Mouse (Mus musculus) liver, embryonic 13.5 days (tissue): ENCODE measurements at regions not wholly inside any gene's neighbourhood (a gene's known extent, or its start where the extent isn't known, plus 50 kb on each side); places are given as distances from the start of the nearest gene placed in this dataset.
"Not testable (repeated sequence)": the region's sequence is repeated elsewhere in the genome, so short reads cannot be mapped to it uniquely, and the experiment has no call there.

ENCODE experiments used
- ATAC-seq: fragments of 200-750 bp; cut with Nextera tagmentation; 2 replicates; pipeline ENCODE4 v1.8.0; 2017; ENCODE audit warnings: low read depth, mild to moderate bottlenecking, moderate number of reproducible peaks, moderate library complexity
- DNase-seq: peaks from one replicate; pipeline ENCODE4 v3.0.0; 2022
- H3K27ac ChIP-seq: fragments of 300-500 bp; sonication (generic); 2 replicates; pipeline ENCODE4 v1.5.1; 2015; ENCODE audit warnings: moderate library complexity, mild to moderate bottlenecking, inconsistent platforms
- H3K27me3 ChIP-seq: fragments of 300-500 bp; sonication (generic); 2 replicates; pipeline ENCODE4 v1.6.1; 2015; ENCODE audit warnings: mild to moderate bottlenecking, inconsistent platforms
- H3K36me3 ChIP-seq: fragments of 300-500 bp; sonication (generic); 2 replicates; pipeline ENCODE4 v1.6.1; 2015; ENCODE audit warnings: mild to moderate bottlenecking, inconsistent platforms
- H3K4me1 ChIP-seq: fragments of 300-500 bp; sonication (generic); replicated peaks from 2 replicates; pipeline ENCODE4 v1.6.1; 2015; ENCODE audit warnings: inconsistent platforms
- H3K4me2 ChIP-seq: fragments of 300-500 bp; sonication (generic); 2 replicates; pipeline ENCODE4 v1.6.1; 2015; ENCODE audit warnings: inconsistent platforms, mild to moderate bottlenecking, moderate library complexity
- H3K4me3 ChIP-seq: fragments of 300-500 bp; sonication (generic); replicated peaks from 2 replicates; pipeline ENCODE4 v1.5.1; 2015; ENCODE audit warnings: mild to moderate bottlenecking, inconsistent platforms
- H3K9ac ChIP-seq: fragments of 300-500 bp; sonication (generic); 2 replicates; pipeline ENCODE4 v1.6.1; 2015; ENCODE audit warnings: mild to moderate bottlenecking, inconsistent platforms
- H3K9me3 ChIP-seq: fragments of 300-500 bp; sonication (generic); replicated peaks from 2 replicates; pipeline ENCODE4 v1.6.1; 2016; ENCODE audit warnings: inconsistent platforms
- WGBS: fragments of 180-500 bp; shearing (Covaris S2); methylation state at CpG from one replicate; pipeline ENCODE4 v1.1.7; 2015; ENCODE audit not compliant: insufficient replicate concordance; 5-methylcytosine and 5-hydroxymethylcytosine counted together

DNA sequence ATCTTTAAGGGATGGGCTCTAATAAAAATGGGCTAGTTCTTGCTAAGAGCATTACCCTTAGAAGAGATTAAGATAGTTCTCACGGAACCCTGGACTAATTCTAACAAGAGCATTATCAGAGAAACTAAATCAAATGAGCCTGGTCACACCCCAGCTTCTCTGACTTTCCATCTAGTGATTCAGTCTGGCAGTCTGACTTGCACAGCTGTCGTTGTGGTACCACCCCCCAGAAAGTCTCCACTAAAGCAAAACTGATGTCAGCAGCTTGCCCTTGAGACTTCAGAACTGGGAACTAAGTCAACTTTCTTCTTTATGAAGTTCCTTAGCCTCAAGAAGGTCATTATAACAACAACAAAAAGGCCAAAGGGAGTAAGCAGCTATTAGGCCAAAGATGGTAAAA, 126.5 kb upstream of the Max start:
- Histone ChIP-seq H3K4me3 (no peak overlapping the region), H3K4me1 (peaks cover 68% of the 10 kb centered on the region), H3K27ac (no peak overlapping the region), H3K36me3 (no peaks in the 10 kb centered on the region), H3K9ac (no peak overlapping the region), H3K4me2 (no peak overlapping the region), H3K9me3 (no peaks in the 10 kb centered on the region), H3K27me3 (no peaks in the 10 kb centered on the region)
- WGBS, result 47% methylated on average over 2 of the region's 2 CpGs
- ATAC-seq (no peak), DNase-seq (no peak)

DNA sequence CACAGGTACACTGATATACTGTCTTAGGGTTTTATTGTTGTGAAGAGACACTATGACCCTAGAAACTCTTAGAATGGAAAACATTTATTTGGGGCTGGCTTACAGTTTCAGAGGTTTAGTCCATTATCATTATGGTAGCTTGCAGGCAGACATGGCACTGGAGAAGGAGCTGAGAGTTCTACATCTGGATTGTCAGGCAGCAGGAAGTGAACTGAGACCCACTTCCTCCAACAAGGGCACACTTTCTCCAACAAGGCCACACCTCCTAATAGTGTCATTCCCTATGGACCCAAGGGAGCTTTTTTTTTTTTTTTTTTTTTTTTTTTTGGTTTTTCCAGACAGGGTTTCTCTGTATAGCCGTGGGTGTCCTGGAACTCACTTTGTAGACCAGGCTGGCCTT, 124.9 kb upstream of the Max start:
- peaks cover 57% of the 10 kb centered on the region for H3K4me1 ChIP-seq
- not testable (repeated sequence) for H3K4me2 ChIP-seq, H3K27ac ChIP-seq, H3K36me3 ChIP-seq, DNase-seq, H3K4me3 ChIP-seq, ATAC-seq, H3K27me3 ChIP-seq, H3K9ac ChIP-seq, H3K9me3 ChIP-seq
- 86% methylated on average over 1 of the region's 1 CpGs for WGBS

DNA sequence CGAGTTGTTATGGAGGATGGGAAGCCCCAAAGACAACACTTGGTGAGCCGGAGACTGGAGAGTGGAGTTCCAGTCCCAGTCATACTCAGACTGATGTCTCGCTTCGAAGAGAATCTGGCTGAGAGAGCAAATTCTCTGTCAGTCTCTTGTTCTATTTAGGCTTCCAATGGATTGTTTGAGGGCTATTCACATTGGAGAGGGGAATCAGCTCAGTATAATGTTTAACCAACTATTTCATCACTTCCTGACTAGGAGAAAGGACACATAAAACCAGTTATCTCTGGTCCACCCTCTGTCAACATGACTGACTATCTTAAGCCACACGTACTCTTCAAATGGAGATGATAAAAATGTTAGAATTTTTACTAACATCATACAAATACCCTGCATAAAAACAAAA, 123.9 kb upstream of the Max start:
- 40% methylated on average over 5 of the region's 5 CpGs for WGBS
- Histone ChIP-seq H3K36me3 (no peaks in the 10 kb centered on the region), H3K9me3 (no peaks in the 10 kb centered on the region), H3K27me3 (no peaks in the 10 kb centered on the region), H3K4me2 (no peak overlapping the region), H3K9ac (no peak overlapping the region), H3K4me3 (no peak overlapping the region), H3K27ac (peak overlapping the region; percentile 56), H3K4me1 (peaks cover 59% of the 10 kb centered on the region)
- ATAC-seq (peak; percentile 77), DNase-seq (no peak)

DNA sequence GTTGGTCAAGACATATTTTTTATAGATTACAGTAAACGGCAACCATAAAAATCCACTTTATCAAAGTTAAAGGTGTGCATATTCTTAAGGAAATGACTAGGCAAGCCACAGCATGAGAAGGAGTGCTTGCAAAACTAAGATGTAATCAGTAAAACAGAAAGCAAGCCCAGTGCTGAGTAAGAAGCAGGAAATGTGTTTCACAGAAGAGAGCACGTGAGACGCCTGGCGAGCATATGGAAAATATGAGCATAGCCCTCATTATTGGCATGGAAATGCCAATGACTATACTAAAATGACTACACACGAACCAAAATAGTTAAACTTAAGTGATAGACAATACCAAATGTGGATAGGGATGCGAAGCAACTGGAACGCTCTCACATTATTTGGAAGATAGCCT, 123.2 kb upstream of the Max start:
- Histone ChIP-seq H3K4me1 (peaks cover 53% of the 10 kb centered on the region), H3K4me2 (no peak overlapping the region), H3K27me3 (no peaks in the 10 kb centered on the region), H3K9ac (no peak overlapping the region), H3K4me3 (no peak overlapping the region), H3K9me3 (no peaks in the 10 kb centered on the region), H3K36me3 (no peaks in the 10 kb centered on the region), H3K27ac (peak overlapping the region; percentile 56)
- no peak for DNase-seq
- 35% methylated on average over 7 of the region's 7 CpGs for WGBS
- no peak for ATAC-seq

DNA sequence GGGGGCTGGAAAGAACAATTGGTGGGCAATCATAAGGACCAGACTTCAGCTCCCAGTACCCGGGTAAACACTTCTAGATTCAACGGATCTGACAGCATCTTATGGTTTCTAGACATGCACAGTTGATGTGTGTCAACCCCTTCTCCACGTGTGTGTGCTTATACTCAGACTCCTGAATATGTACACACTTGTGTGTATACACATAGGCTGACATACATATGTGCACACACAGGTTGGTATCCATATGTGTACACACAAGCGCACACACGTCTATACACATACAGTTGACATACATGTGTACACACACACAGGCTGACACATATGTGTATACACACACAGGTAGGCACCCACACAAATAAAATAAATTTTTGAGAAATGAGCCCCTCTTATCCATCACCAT, 122.7 kb upstream of the Max start:
- Histone ChIP-seq H3K27ac (peak overlapping the region; percentile 32; the same call in 1 of the 2 replicates), H3K36me3 (no peaks in the 10 kb centered on the region), H3K27me3 (no peaks in the 10 kb centered on the region), H3K4me3 (no peak overlapping the region), H3K4me1 (peaks cover 48% of the 10 kb centered on the region), H3K9me3 (no peaks in the 10 kb centered on the region), H3K9ac (no peak overlapping the region), H3K4me2 (no peak overlapping the region)
- WGBS, result 67% methylated on average over 5 of the region's 5 CpGs
- no peak for ATAC-seq
- no peak for DNase-seq

DNA sequence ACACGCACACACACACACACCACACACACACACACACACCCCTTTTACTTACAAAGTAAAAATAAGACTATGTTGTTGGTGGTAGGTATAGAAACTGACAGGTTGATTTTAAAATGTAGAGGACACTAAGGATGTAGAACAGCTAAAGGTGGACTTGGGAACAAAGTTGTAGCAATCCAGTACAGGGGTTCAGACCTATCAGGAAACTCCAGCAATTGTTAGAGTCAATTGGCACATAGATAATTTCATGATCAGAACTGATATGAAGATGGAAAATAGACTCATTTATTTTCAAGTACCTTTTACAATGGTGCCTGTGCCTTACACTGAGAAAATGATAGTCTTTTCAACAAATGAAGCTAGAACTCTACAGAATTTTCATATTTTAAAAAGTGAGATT, 122.3 kb upstream of the Max start:
- WGBS, result 83% methylated on average over 1 of the region's 1 CpGs
- Histone ChIP-seq H3K27ac (peak overlapping the region; percentile 32; the same call in 1 of the 2 replicates), H3K4me1 (peaks cover 44% of the 10 kb centered on the region)

DNA sequence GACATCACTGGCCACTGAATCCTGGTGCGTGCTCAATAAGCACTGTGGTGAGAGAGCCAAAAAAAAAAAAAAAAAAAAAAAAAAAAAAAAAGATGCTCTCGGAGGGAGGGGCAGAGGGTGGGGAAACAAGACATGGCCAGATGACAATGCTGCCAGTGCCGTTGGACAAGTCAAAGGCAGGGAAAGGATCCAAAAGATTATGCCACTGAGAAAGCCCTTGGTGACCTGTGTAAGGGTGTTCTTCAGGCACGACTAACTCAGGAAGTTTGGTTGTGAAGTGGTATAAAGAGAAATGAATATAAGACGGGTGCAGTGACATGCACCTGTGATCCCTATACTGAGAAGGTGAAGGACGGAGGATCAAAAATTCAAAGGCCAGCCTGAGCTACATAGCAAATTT, 121.8 kb upstream of the Max start:
- DNase-seq, result no peak
- 50% methylated on average over 6 of the region's 6 CpGs for WGBS
- ATAC-seq, result no peak

More for the DNA sequence above, 122.3 kb upstream of the Max start:
- DNase-seq, result no peak
- ATAC-seq, result no peak
- Histone ChIP-seq H3K36me3 (no peaks in the 10 kb centered on the region), H3K4me3 (no peak overlapping the region), H3K4me2 (no peak overlapping the region), H3K9me3 (no peaks in the 10 kb centered on the region), H3K27me3 (no peaks in the 10 kb centered on the region), H3K9ac (no peak overlapping the region)

DNA sequence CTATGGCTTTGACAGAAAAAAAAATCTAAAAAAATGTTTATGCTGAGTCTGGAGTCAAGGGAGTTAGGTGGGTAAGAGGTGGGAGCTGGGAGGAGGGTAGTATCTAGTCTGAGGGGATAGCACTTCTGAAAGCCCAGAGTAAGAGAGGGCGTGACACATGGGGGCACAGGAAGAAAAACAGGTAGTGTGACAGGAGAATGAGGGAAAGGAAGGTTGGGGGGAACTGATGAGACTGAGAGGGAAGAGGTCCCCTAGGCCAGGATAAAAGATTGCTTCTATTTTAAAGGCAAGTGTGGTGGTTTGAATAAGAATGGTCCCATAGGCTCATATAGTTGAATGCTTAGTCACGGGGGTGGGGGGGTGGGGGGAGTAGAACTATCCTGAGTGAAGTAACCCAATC, 119.8 kb upstream of the Max start:
- Histone ChIP-seq H3K27me3 (no peaks in the 10 kb centered on the region), H3K9me3 (no peaks in the 10 kb centered on the region), H3K4me2 (no peak overlapping the region), H3K36me3 (no peaks in the 10 kb centered on the region), H3K9ac (no peak overlapping the region), H3K4me3 (no peak overlapping the region), H3K27ac (no peak overlapping the region), H3K4me1 (peaks cover 36% of the 10 kb centered on the region)
- 46% methylated on average over 2 of the region's 2 CpGs for WGBS
- no peak for DNase-seq
- ATAC-seq, result no peak

More for the DNA sequence above, 121.8 kb upstream of the Max start:
- no peak overlapping the region for H3K4me2 ChIP-seq
- H3K4me1 ChIP-seq, result peaks cover 38% of the 10 kb centered on the region
- no peaks in the 10 kb centered on the region for H3K9me3 ChIP-seq
- no peak overlapping the region for H3K27ac ChIP-seq
- H3K27me3 ChIP-seq, result no peaks in the 10 kb centered on the region
- H3K36me3 ChIP-seq, result no peaks in the 10 kb centered on the region
- no peak overlapping the region for H3K9ac ChIP-seq
- no peak overlapping the region for H3K4me3 ChIP-seq

DNA sequence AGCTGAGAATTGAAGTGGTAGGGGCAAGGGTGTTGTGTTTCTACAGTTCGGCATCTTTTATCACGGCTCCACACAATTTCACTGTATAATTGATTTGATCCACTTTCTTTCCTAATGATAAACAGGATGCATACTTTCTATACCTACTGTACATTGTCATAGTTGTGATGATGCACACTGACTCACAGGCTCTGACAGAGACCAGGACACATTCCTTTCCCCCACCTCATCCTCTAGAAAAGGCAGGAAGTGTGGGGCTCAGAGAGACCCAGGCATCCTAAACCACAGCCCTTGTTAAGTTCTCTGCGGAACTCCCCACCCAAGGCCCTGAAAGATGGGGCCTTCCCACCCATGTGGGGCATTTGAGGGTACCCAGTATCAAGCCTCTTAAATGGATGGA, 117.5 kb upstream of the Max start:
- peaks cover 20% of the 10 kb centered on the region for H3K4me1 ChIP-seq
- WGBS, result 60% methylated on average over 3 of the region's 3 CpGs
- no peak overlapping the region for H3K4me2 ChIP-seq
- ATAC-seq (no peak), DNase-seq (no peak)
- H3K36me3 ChIP-seq, result no peaks in the 10 kb centered on the region
- H3K27ac ChIP-seq, result no peak overlapping the region
- H3K4me3 ChIP-seq, result no peak overlapping the region
- no peaks in the 10 kb centered on the region for H3K9me3 ChIP-seq
- no peak overlapping the region for H3K9ac ChIP-seq
- H3K27me3 ChIP-seq, result no peaks in the 10 kb centered on the region

DNA sequence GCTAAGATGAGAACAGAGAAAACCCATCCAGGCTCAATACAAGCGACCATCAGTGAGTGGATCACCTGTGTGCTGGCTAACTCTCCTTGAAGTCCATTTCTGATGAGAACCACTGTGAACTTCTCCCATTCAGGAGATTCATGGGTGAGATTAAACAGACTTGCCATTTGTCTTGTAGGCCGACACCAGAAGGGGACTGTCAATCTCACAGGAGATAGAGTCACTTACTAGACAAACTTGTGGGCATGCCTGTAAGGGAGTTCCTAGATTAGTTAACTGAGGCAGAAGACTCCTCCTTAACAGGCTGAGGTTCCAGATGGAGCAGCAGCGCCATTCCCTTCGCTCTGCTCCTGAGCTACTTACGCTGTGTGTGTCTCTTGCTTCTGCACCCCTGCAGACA, 114.7 kb upstream of the Max start:
- Histone ChIP-seq H3K27me3 (no peaks in the 10 kb centered on the region), H3K4me3 (no peak overlapping the region), H3K9ac (no peak overlapping the region), H3K9me3 (no peaks in the 10 kb centered on the region), H3K4me2 (no peak overlapping the region), H3K4me1 (peaks cover 8% of the 10 kb centered on the region), H3K36me3 (no peaks in the 10 kb centered on the region), H3K27ac (no peak overlapping the region)
- DNase-seq (no peak), ATAC-seq (no peak)
- WGBS, result 73% methylated on average over 5 of the region's 5 CpGs

DNA sequence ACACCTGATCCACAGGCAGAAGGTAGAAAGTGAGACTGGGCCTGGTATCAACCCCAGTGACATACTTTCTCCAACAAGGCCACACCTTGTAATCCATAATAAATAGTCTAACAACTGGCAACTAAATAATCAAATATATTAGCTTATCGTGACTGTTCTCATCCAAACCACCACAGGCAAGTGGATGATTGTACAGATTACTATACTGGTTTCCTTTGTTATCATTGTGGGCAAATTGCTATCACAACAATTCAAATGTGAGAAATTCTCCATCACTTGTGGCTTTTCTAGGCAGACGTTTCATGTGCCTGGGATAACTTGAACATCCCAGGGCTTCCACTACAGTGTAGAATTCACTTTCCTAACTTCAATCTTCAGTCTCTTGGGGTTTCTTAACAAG, 112.6 kb upstream of the Max start:
- Histone ChIP-seq H3K27me3 (no peaks in the 10 kb centered on the region), H3K9ac (no peak overlapping the region), H3K27ac (no peak overlapping the region), H3K36me3 (no peaks in the 10 kb centered on the region), H3K4me3 (no peak overlapping the region), H3K4me1 (peaks cover 9% of the 10 kb centered on the region; the same call in 1 of the 2 replicates), H3K9me3 (no peaks in the 10 kb centered on the region), H3K4me2 (no peak overlapping the region)
- DNase-seq (no peak), ATAC-seq (no peak)
- 22% methylated on average over 2 of the region's 2 CpGs for WGBS

DNA sequence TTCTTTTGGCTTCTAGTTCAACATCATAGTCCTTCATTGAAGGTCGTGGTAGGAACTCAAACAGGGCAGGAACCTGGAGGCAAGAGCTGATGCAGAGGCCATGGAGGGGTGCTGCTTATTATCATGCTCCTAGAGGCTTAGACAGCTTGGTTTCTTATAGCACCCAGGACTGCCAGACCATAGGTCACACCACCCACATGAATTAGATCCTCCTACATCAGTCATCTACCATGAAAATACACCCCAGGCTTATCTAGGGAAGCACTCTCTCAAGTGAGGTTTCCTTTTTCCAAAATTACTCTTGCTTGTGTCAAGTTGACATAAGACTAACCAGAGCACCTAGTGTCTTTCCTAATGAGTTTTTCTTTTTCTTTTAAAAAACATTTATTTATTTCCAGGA, 109.7 kb upstream of the Max start:
- Histone ChIP-seq H3K4me2 (no peak overlapping the region), H3K9me3 (no peaks in the 10 kb centered on the region), H3K9ac (no peak overlapping the region), H3K27ac (no peak overlapping the region), H3K27me3 (no peaks in the 10 kb centered on the region), H3K4me1 (peaks cover 19% of the 10 kb centered on the region), H3K36me3 (no peaks in the 10 kb centered on the region), H3K4me3 (no peak overlapping the region)
- ATAC-seq (no peak), DNase-seq (no peak)
- WGBS, result 30% methylated on average over 1 of the region's 1 CpGs
